Mouse (Mus musculus): ENCODE measurements around the gene Uba7. TPM values are rescaled to one million over a fixed set of nuclear protein-coding genes. Genes with fewer than 3 reads are reported as not detected.

Uba7 gene
- polyA plus RNA-seq, 1 experiment from 2014 or later: 35.5 TPM

- Histone ChIP-seq H3K36me3 (ENCODE audit: control insufficient read depth, insufficient read depth, low read length) (no peaks in the 10 kb centered on the region), H3K4me1 (ENCODE audit: control insufficient read depth, insufficient read depth, low read length) (peaks cover 11% of the 10 kb centered on the region), H3K4me3 (ENCODE audit: low read length) (no peak overlapping the region), H3K27ac (ENCODE audit: low read length) (no peak overlapping the region), H3K9ac (ENCODE audit: low read depth, low read length) (no peak overlapping the region), H3K27me3 (replicated peaks; ENCODE audit: control insufficient read depth, insufficient read depth, low read length) (peaks cover 16% of the 10 kb centered on the region), H3K4me2 (ENCODE audit: low read depth, low read length) (no peak overlapping the region), H3K9me3 (ENCODE audit: control insufficient read depth, low read length) (no peaks in the 10 kb centered on the region)
- no peak for ATAC-seq
- 30% methylated on average over 3 of the region's 3 CpGs for WGBS
Measured at GRCm38 (mm10) chr9:107936831-107937230, 38.5 kb upstream of the Uba7 start.

DNA sequence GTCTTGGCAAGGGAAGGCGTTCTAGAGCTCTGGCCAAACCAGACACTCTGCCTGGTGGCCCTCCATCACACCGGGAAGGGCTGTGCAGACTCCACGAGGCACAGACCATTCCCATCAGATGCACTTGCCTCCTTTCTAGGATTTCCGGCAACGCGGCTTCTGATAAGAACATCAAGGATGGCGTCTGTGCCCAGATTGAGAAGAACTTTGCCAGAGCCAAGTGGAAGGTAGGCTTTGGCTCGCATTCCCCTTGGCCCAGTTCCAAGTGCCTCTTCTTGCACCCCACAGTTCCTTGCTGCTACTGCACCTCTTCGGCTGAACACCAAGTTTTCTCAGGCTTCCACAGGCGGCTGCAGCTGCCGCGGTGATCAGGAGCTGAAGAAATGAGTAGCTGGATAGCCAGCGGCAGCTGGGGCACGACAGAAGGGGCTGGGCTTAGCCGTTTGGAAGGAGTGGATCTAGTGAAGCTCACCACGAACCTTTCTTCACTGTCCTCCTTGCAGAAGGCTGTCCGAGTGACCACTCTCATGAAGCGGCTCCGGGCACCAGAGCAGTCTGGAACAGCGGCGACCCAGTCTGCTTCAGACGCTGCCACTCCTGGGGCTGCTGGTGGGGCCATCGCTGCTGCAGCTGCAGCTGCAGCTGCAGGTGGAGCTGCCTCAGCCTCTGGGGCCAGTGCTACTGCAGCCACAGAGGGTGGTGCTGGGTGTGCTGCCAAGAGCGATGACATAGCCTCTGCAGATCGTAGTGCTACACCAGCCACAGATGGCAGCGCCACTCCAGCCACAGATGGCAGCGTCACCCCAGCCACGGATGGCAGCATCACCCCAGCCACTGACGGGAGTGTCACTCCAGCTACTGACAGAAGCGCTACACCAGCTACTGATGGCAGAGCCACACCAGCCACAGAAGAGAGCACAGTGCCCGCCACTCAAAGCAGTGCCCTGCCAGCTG is 27.8 kb upstream of the Uba7 start:
- Histone ChIP-seq H3K9me3 (ENCODE audit: control insufficient read depth, low read length) (no peaks in the 10 kb centered on the region), H3K27me3 (replicated peaks; ENCODE audit: control insufficient read depth, insufficient read depth, low read length) (no peaks in the 10 kb centered on the region), H3K4me3 (ENCODE audit: low read length) (no peak overlapping the region), H3K9ac (ENCODE audit: low read depth, low read length) (0 out of 2 replicates have a peak overlapping the region, but pooled peaks have one; percentile 6), H3K27ac (ENCODE audit: low read length) (no peak overlapping the region), H3K4me1 (ENCODE audit: control insufficient read depth, insufficient read depth, low read length) (peaks cover 6% of the 10 kb centered on the region), H3K4me2 (ENCODE audit: low read depth, low read length) (no peak overlapping the region), H3K36me3 (ENCODE audit: control insufficient read depth, insufficient read depth, low read length) (no peaks in the 10 kb centered on the region)
- no peak for ATAC-seq
- WGBS: 88% methylated on average over 31 of the region's 31 CpGs

- WGBS: 83% methylated on average over 13 of the region's 13 CpGs
- no peak for ATAC-seq
Measured at GRCm38 (mm10) chr9:107949184-107949921, 26.0 kb upstream of the Uba7 start.

DNA sequence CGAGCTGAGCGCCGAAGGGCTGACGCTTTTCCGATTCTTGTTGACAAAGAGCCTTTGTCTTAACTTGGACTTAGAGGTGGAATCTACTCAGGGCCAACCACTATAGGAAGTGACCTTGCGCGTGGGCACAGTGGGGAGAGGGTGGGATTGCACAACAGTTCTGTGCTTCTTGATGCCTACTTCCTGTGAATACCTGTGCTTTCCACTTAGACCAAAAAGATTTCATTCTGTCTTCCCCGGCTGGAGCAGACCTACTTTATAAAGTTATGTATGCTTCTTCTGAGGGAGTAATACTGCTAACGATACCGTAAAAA is 25.4 kb upstream of the Uba7 start, which contains the start of gene Traip:
Gene Traip, plus strand, starts transcription at position 215 of the 314 bp plus-strand sequence.
- Histone ChIP-seq H3K36me3 (ENCODE audit: control insufficient read depth, insufficient read depth, low read length) (no peaks in the 10 kb centered on the region), H3K4me3 (ENCODE audit: low read length) (peak within 1 kb of the TSS; percentile 65), H3K9ac (ENCODE audit: low read depth, low read length) (peak within 1 kb of the TSS; percentile 73), H3K4me1 (ENCODE audit: control insufficient read depth, insufficient read depth, low read length) (peaks cover 6% of the 10 kb centered on the region), H3K9me3 (ENCODE audit: control insufficient read depth, low read length) (no peaks in the 10 kb centered on the region), H3K27ac (ENCODE audit: low read length) (peak within 1 kb of the TSS; percentile 62; the same call in 1 of the 2 replicates), H3K27me3 (replicated peaks; ENCODE audit: control insufficient read depth, insufficient read depth, low read length) (no peaks in the 10 kb centered on the region), H3K4me2 (ENCODE audit: low read depth, low read length) (peak within 1 kb of the TSS; percentile 62)
- 90% methylated on average over 10 of the region's 10 CpGs for WGBS
- no peak for ATAC-seq

More at GRCm38 (mm10) chr9:107949184-107949921, 26.0 kb upstream of the Uba7 start:
- Histone ChIP-seq H3K27me3 (replicated peaks; ENCODE audit: control insufficient read depth, insufficient read depth, low read length) (no peaks in the 10 kb centered on the region), H3K4me3 (ENCODE audit: low read length) (no peak overlapping the region), H3K36me3 (ENCODE audit: control insufficient read depth, insufficient read depth, low read length) (no peaks in the 10 kb centered on the region), H3K4me1 (ENCODE audit: control insufficient read depth, insufficient read depth, low read length) (peaks cover 6% of the 10 kb centered on the region), H3K9ac (ENCODE audit: low read depth, low read length) (no peak overlapping the region), H3K9me3 (ENCODE audit: control insufficient read depth, low read length) (no peaks in the 10 kb centered on the region), H3K4me2 (ENCODE audit: low read depth, low read length) (no peak overlapping the region), H3K27ac (ENCODE audit: low read length) (no peak overlapping the region)

- Histone ChIP-seq H3K4me3 (ENCODE audit: low read length) (peak overlapping the region; percentile 65), H3K9ac (ENCODE audit: low read depth, low read length) (peak overlapping the region; percentile 73), H3K4me1 (ENCODE audit: control insufficient read depth, insufficient read depth, low read length) (peaks cover 6% of the 10 kb centered on the region), H3K36me3 (ENCODE audit: control insufficient read depth, insufficient read depth, low read length) (no peaks in the 10 kb centered on the region), H3K9me3 (ENCODE audit: control insufficient read depth, low read length) (no peaks in the 10 kb centered on the region), H3K4me2 (ENCODE audit: low read depth, low read length) (peak overlapping the region; percentile 62), H3K27ac (ENCODE audit: low read length) (peak overlapping the region; percentile 62; the same call in 1 of the 2 replicates), H3K27me3 (replicated peaks; ENCODE audit: control insufficient read depth, insufficient read depth, low read length) (no peaks in the 10 kb centered on the region)
- WGBS: 13% methylated on average over 45 of the region's 45 CpGs
- ATAC-seq: peak; percentile 96
Measured at GRCm38 (mm10) chr9:107950460-107951355, 24.6 kb upstream of the Uba7 start.

- H3K36me3 ChIP-seq (ENCODE audit: control insufficient read depth, insufficient read depth, low read length): peaks cover 2% of the 10 kb centered on the region; the same call in 1 of the 2 replicates
- WGBS: 73% methylated on average over 6 of the region's 6 CpGs
- no peak overlapping the region for H3K4me3 ChIP-seq (ENCODE audit: low read length)
- no peak overlapping the region for H3K4me2 ChIP-seq (ENCODE audit: low read depth, low read length)
- no peaks in the 10 kb centered on the region for H3K9me3 ChIP-seq (ENCODE audit: control insufficient read depth, low read length)
- ATAC-seq: no peak
- no peak overlapping the region for H3K9ac ChIP-seq (ENCODE audit: low read depth, low read length)
- H3K27ac ChIP-seq (ENCODE audit: low read length): no peak overlapping the region
- H3K27me3 ChIP-seq (replicated peaks; ENCODE audit: control insufficient read depth, insufficient read depth, low read length): no peaks in the 10 kb centered on the region
- peaks cover 6% of the 10 kb centered on the region for H3K4me1 ChIP-seq (ENCODE audit: control insufficient read depth, insufficient read depth, low read length)
Measured at GRCm38 (mm10) chr9:107955613-107956289, 19.6 kb upstream of the Uba7 start.

GRCm38 (mm10) chr9:107957141-107957540 is 18.2 kb upstream of the Uba7 start:
- no peak overlapping the region for H3K4me2 ChIP-seq (ENCODE audit: low read depth, low read length)
- ATAC-seq: no peak
- H3K27ac ChIP-seq (ENCODE audit: low read length): no peak overlapping the region
- H3K4me1 ChIP-seq (ENCODE audit: control insufficient read depth, insufficient read depth, low read length): peaks cover 3% of the 10 kb centered on the region; the same call in 1 of the 2 replicates
- no peaks in the 10 kb centered on the region for H3K27me3 ChIP-seq (replicated peaks; ENCODE audit: control insufficient read depth, insufficient read depth, low read length)
- peaks cover 2% of the 10 kb centered on the region; the same call in 1 of the 2 replicates for H3K36me3 ChIP-seq (ENCODE audit: control insufficient read depth, insufficient read depth, low read length)
- WGBS: 58% methylated on average over 6 of the region's 6 CpGs
- H3K9me3 ChIP-seq (ENCODE audit: control insufficient read depth, low read length): no peaks in the 10 kb centered on the region
- no peak overlapping the region for H3K9ac ChIP-seq (ENCODE audit: low read depth, low read length)
- no peak overlapping the region for H3K4me3 ChIP-seq (ENCODE audit: low read length)

GRCm38 (mm10) chr9:107959896-107960295 is 15.4 kb upstream of the Uba7 start:
- no peaks in the 10 kb centered on the region for H3K27me3 ChIP-seq (replicated peaks; ENCODE audit: control insufficient read depth, insufficient read depth, low read length)
- H3K36me3 ChIP-seq (ENCODE audit: control insufficient read depth, insufficient read depth, low read length): peaks cover 2% of the 10 kb centered on the region; the same call in 1 of the 2 replicates
- 60% methylated on average over 6 of the region's 6 CpGs for WGBS
- no peak overlapping the region for H3K27ac ChIP-seq (ENCODE audit: low read length)
- peaks cover 3% of the 10 kb centered on the region; the same call in 1 of the 2 replicates for H3K4me1 ChIP-seq (ENCODE audit: control insufficient read depth, insufficient read depth, low read length)
- H3K9me3 ChIP-seq (ENCODE audit: control insufficient read depth, low read length): no peaks in the 10 kb centered on the region
- no peak overlapping the region for H3K9ac ChIP-seq (ENCODE audit: low read depth, low read length)
- no peak overlapping the region for H3K4me2 ChIP-seq (ENCODE audit: low read depth, low read length)
- H3K4me3 ChIP-seq (ENCODE audit: low read length): no peak overlapping the region
- ATAC-seq: no peak

All from intestine, embryonic 16.5 days (tissue).